Mouse (Mus musculus): ENCODE measurements around the gene Atrn. TPM values are rescaled to one million over a fixed set of nuclear protein-coding genes. Genes with fewer than 3 reads are reported as not detected.

Gene Atrn
- total RNA-seq (2021) = 10 to 100 TPM; 14.1 to 15.3 TPM
- long read RNA-seq, experiment 1, full-length matches to known transcripts = 2 of 14 reads
- long read RNA-seq, experiment 1, partial matches to known transcripts = 10 of 14 reads
- long read RNA-seq, experiment 1, other reads (novel, unspliced or antisense) = 2 of 14 reads
- long read RNA-seq, experiment 2, partial matches to known transcripts = 1 of 9 reads
- long read RNA-seq, experiment 2, other reads (novel, unspliced or antisense) = 8 of 9 reads

DNA sequence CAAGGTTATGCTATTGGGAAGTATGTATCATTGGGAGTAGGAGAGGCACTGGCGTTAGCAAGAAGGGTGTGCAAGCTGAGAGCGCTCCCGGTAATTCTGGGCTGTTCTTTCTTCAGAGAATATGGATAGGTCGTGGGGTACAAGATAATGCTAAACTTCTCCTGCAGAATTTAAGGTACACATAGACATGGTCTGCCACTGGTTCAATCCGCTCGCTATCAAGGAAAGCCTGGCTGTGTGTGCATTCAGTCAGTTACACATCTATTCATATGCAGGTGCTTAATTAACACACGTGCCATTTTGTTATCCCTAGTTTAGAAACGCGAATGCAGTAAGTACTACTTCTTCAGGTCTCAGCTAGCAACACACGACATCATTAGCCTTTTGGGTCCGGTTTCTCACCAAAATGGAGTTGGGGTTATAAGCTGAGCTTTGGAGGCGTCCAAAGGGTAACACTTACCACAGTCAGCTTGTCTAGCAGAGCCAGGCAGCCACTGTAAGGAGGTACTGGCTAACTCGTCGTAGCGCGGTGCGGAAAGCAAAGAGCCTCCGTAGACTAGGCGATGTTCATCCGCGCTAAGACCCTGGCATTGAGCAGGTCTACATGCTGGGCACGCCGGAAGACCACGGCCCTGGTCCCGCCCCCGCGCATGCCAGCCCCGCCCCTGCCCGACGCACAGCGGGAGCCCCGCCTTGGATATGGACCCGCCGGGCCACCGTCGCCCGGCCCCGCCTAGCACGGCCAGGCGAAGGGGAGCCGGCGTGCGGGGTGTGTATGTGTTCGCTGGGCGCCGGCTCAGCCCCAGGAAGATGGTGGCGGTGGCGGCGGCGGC, at the start of gene Atrn, which contains the start of gene 4930402H24Rik:
TSS of gene Atrn (plus strand) at position 745 of the 833 bp plus-strand sequence.
TSS of gene 4930402H24Rik (minus strand) at position 656 of the 833 bp plus-strand sequence.
- Histone ChIP-seq H3K4me3 (peak within 1 kb of the TSS; percentile 98), H3K27ac (peak within 1 kb of the TSS; percentile 94)
- intact Hi-C loops (cut with DNase I) = loop anchor here (2.0 to 5.0 kb wide), 2 partner anchors 41 to 65 kb away; no protein-coding TSS in a partner anchor
- TF ChIP-seq CTCF (IDR thresholded peaks at IDR 0.05) = no peak
- peak; percentile 96 for DNase-seq

DNA sequence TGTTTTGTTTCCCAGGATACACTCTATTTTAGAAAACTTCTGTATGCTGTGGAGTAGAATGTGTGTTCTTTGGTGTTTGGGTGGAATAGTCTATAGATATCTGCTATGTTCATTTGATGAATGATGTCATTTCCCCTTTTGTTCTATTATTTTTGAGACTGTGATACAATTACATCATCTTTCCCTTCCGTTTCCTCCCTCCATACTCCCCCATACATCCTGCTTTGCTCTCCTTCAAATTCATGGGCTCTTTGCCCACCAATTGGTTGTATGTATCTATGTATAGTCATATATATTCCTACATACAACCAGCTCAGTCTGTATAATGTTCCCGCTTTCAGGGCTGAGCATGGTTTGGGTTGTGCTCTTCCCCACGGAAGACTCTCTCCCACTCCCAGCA, 44.2 kb upstream of the Atrn start:
- intact Hi-C loops (cut with DNase I) = no loop called here
- no peak for DNase-seq
- Histone ChIP-seq H3K27ac (no peak overlapping the region), H3K4me3 (no peak overlapping the region)
- TF ChIP-seq CTCF (IDR thresholded peaks at IDR 0.05) = no peak

DNA sequence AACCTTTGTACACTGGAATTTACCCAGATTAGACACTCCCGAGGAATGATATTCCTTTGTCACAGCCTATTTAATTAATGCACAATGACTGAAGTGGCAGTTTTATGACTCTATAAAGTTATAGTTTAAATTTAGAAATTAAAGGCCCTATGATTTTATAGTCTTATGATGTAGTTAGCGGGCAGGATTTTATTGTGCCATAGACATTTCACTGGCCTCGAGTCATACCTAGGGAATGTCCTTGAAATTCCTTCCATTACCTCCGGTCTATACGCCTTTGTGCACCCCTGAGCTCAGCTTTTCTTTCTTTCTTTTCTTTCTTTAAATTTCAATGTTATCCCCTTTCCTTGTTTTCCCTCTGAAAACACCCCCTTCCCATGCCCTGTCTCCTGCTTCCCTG, 35.4 kb upstream of the Atrn start:
- Histone ChIP-seq H3K27ac (no peak overlapping the region), H3K4me3 (no peak overlapping the region)
- DNase-seq = no peak
- TF ChIP-seq CTCF (IDR thresholded peaks at IDR 0.05) = no peak
- intact Hi-C loops (cut with DNase I) = no loop called here

DNA sequence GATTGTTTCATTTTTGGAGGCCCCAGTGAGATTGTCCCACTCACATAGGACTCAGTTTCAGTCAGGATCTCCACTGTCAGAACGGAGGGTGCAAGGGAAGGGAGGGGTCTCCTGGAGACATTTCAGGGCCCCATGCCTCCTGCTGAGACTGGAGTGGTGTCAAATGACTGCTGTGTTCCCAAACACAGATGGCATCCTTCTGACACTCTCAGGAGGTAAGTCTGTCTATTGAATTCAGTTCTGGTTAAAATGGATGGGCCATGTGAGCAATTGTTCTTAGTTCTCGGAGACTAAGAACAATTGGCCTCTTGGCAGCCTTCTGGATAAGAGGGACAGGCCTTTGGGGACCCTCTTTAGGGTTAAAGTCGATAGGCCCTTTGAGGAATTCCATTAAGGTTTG, 28.9 kb upstream of the Atrn start:
- TF ChIP-seq CTCF (IDR thresholded peaks at IDR 0.05) = no peak
- intact Hi-C loops (cut with DNase I) = no loop called here
- no peak overlapping the region for H3K4me3 ChIP-seq
- DNase-seq = no peak
- no peak overlapping the region for H3K27ac ChIP-seq

DNA sequence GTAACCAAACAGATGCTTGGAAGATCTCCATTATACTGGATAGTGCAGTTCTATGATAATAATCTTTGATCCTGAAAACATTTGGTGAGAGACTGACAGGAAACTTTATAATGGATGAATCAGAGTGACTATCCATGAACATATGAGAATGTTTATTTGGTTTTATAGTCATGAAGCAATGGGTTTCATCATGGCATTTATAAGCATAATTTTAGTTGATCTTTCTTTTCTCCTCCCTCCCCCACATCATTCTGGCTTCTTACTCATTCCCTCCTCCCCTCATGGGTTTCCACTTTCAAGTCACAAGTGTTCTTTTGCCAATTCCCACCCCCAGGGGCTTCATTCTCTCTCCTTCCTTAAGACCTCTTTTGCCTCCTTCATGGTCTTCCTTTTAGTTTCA, 19.3 kb upstream of the Atrn start:
- Histone ChIP-seq H3K4me3 (no peak overlapping the region), H3K27ac (no peak overlapping the region)
- intact Hi-C loops (cut with DNase I) = no loop called here
- no peak for DNase-seq
- TF ChIP-seq CTCF (IDR thresholded peaks at IDR 0.05) = no peak

DNA sequence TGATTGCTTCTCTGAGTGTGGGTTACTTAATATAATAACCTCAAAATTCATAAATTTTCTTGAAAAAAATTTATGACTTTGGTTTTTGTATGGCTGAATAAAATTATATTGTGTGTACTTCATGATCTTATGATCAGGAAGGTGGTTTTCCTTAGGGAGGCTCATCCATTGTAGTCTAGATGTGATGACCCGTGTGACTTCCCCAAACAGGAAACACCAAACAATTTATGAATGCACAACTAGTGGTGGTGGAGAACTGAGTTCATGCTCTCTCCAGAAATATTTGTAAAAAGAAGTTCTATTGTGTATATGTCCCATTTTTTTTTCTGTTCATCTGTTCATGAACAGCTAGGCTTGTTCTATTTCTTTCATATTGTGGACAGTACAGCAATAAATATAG, 18.8 kb upstream of the Atrn start:
- no peak for DNase-seq
- H3K27ac ChIP-seq = no peak overlapping the region
- TF ChIP-seq CTCF (IDR thresholded peaks at IDR 0.05) = no peak
- intact Hi-C loops (cut with DNase I) = no loop called here
- H3K4me3 ChIP-seq = no peak overlapping the region

DNA sequence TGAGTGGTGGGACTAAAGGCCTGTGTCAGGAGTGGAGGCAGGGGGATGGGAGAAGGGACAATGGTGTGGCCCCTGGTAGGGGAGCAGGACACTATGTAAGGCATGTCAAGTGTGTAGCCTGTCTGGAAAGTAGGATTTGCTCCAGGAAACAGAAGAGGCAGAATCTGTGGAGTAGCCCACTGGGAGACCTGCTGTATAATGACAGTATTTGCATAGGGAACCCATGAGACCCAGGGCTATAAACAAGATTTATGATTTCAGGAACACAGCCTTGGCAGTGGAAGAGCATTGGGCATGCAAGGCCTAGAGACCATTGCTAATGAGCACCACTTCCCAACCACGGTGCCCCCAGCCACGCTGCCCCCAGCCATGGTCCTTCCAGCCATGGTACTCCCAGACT, 9.4 kb upstream of the Atrn start:
- Histone ChIP-seq H3K27ac (no peak overlapping the region), H3K4me3 (no peak overlapping the region)
- intact Hi-C loops (cut with DNase I) = no loop called here
- TF ChIP-seq CTCF (IDR thresholded peaks at IDR 0.05) = no peak
- DNase-seq = no peak

DNA sequence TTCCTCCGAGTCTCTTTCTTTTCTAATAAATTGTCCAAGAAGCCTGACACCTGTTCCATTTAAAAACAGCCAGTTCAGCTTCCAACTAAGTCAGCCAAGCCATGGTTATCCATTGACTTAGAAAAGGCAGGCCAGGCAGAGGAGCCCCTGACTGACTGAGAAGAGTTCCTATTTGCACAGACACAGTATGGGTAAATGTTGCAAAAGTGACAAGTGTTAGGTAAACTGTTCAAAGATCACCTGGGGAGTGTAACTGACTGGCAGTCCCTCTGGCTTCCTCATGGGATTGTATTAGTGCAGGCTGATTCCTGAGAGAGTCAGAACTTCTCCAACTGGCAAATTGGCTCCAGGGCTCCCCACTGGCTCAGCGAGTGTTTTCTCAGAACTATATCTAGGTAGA, 8.4 kb upstream of the Atrn start:
- no peak overlapping the region for H3K27ac ChIP-seq
- intact Hi-C loops (cut with DNase I) = no loop called here
- no peak for DNase-seq
- no peak for TF ChIP-seq CTCF (IDR thresholded peaks at IDR 0.05)
- no peak overlapping the region for H3K4me3 ChIP-seq

DNA sequence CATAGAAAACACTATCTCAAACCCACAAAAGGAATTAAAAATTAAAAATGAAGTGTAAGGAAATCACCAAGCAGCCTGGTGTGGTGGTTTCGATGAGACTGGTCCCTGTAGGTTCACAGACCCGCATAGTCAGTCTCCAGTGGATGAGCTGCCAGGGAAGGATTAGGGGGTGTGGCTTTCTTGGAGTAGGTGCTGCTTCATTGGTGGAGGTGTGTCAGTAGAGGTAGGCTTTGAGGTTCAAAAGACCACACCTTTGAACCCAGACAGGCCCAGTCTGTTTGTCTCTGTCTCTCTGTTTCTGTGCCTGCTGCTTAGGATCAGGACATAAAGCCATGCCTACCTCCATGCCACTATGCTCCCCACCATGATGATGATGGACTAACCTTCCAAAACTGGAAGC, 7.5 kb upstream of the Atrn start:
- no peak for DNase-seq
- intact Hi-C loops (cut with DNase I) = no loop called here

DNA sequence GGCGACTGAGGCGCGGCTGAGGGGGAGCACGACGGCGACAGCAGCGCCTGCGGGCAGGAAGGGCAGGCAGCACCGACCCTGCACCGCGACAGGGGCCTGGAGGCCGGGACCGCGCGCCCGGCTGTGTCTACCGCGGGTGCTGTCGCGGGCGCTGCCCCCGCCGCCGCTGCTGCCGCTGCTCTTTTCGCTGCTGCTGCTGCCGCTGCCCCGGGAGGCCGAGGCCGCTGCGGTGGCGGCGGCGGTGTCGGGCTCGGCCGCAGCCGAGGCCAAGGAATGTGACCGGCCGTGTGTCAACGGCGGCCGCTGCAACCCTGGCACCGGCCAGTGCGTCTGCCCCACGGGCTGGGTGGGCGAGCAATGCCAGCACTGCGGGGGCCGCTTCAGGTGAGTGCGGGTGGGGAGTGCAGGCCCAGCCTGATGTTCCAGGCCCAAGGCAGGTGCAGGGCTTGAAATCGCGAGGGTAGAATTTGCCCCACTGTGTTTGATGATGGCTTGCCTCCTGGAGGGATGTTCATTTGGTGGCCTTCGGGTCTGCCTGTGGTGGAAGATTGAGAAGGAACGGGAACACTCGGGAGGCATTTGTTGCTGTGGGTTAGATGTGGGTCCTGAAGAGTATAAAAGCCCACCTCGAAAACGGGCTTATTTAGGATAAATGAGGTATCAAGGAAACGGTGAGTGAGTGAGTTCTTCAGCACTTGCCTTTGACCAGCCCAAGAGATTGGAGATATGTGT, 455 bp downstream of the Atrn start:
- H3K4me3 ChIP-seq = peak overlapping the region; percentile 98
- H3K27ac ChIP-seq = peak overlapping the region; percentile 94
- TF ChIP-seq CTCF (IDR thresholded peaks at IDR 0.05) = no peak
- peak; percentile 70 for DNase-seq
- intact Hi-C loops (cut with DNase I) = loop anchor here (2.0 to 5.0 kb wide), 2 partner anchors 41 to 66 kb away; no protein-coding TSS in a partner anchor

More for the DNA sequence above, 7.5 kb upstream of the Atrn start:
- H3K4me3 ChIP-seq = no peak overlapping the region
- TF ChIP-seq CTCF (IDR thresholded peaks at IDR 0.05) = no peak
- H3K27ac ChIP-seq = no peak overlapping the region

DNA sequence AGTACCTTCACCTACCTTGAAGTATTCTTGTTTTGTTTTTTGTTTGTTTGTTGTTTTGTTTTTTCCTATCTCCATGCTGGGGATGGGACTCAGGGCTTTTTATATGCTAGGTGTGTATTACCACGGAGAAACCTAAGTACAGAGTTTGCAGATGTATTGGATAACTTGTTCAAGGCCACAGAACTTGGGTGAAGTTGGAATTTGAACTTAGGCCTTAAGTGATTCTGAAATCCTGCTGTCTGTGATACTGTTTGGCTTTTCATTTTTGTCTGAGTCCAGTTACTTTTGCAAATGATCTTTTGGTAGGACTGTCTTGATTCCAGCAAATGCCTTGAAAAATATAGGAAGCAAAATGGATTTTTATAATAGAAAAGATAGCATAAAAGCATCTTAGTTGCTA, 5.4 kb downstream of the Atrn start:
- Histone ChIP-seq H3K4me3 (no peak overlapping the region), H3K27ac (peak overlapping the region; percentile 64)
- no peak for TF ChIP-seq CTCF (IDR thresholded peaks at IDR 0.05)
- DNase-seq = no peak
- intact Hi-C loops (cut with DNase I) = no loop called here

DNA sequence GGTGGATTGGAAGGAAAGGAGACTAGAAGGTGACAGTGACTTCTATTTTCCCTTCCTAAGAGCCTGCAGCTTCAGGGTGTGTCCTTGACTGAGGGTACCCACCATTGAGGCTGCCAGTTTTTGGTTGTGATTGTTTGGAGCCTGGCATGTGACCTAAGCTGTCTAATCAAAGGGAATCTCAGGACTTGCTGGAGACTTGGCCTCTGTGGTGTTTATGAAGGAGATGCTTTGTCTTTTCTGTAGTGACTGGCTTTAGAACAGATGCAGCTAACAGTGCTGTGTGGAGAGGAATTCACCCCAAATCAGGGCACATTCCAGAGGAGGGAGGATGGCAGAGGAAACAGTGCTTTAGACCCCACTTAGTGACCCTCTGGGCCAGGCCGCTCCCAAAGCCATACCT, 8.6 kb downstream of the Atrn start:
- TF ChIP-seq CTCF (IDR thresholded peaks at IDR 0.05) = no peak

More for the DNA sequence above, 8.6 kb downstream of the Atrn start:
- no peak for DNase-seq
- H3K27ac ChIP-seq = peak overlapping the region; percentile 43
- intact Hi-C loops (cut with DNase I) = no loop called here
- no peak overlapping the region for H3K4me3 ChIP-seq

Measured in gastrocnemius, adult 2 months (tissue).